Mouse (Mus musculus) neural tube, embryonic 15.5 days (tissue): ENCODE measurements around the gene Gkn3. TPM values are rescaled to one million over a fixed set of nuclear protein-coding genes. Genes with fewer than 3 reads are reported as not detected.

Source experiments
- ATAC-seq: fragments of 200-750 bp; cut with Nextera tagmentation; 2 replicates; pipeline ENCODE4 v1.8.0; 2017; ENCODE audit warnings: mild to moderate bottlenecking, moderate TSS enrichment, moderate library complexity; ENCODE audit not compliant: low FRiP score
- H3K27ac ChIP-seq: fragments of 300-500 bp; sonication (generic); replicated peaks from 2 replicates; pipeline ENCODE4 v1.5.1; 2015; ENCODE audit warnings: mild to moderate bottlenecking, inconsistent platforms
- H3K27me3 ChIP-seq: fragments of 300-500 bp; sonication (generic); replicated peaks from 2 replicates; pipeline ENCODE4 v1.6.1; 2015; ENCODE audit warnings: inconsistent platforms
- H3K36me3 ChIP-seq: fragments of 300-500 bp; sonication (generic); 2 replicates; pipeline ENCODE4 v1.6.1; 2015; ENCODE audit warnings: inconsistent platforms
- H3K4me1 ChIP-seq: fragments of 300-500 bp; sonication (generic); 2 replicates; pipeline ENCODE4 v1.6.1; 2015; ENCODE audit warnings: inconsistent platforms
- H3K4me2 ChIP-seq: fragments of 300-500 bp; sonication (generic); 2 replicates; pipeline ENCODE4 v1.6.1; 2015; ENCODE audit warnings: inconsistent platforms, mild to moderate bottlenecking, moderate library complexity
- H3K4me3 ChIP-seq: fragments of 300-500 bp; sonication (generic); replicated peaks from 2 replicates; pipeline ENCODE4 v1.5.1; 2015; ENCODE audit warnings: mild to moderate bottlenecking, inconsistent platforms
- H3K9ac ChIP-seq: fragments of 300-500 bp; sonication (generic); replicated peaks from 2 replicates; pipeline ENCODE4 v1.6.1; 2015; ENCODE audit warnings: mild to moderate bottlenecking, inconsistent platforms
- H3K9me3 ChIP-seq: fragments of 300-500 bp; sonication (generic); replicated peaks from 2 replicates; pipeline ENCODE4 v1.6.1; 2016; ENCODE audit warnings: inconsistent platforms
- WGBS: fragments of 180-500 bp; shearing (Covaris S2); methylation state at CpG from one replicate; pipeline ENCODE4 v1.1.7; 2015; ENCODE audit warnings: mixed read lengths; 5-methylcytosine and 5-hydroxymethylcytosine counted together
- polyA plus RNA-seq: library from polyadenylated mRNA; unstranded; fragments of >200 nt; fragmentation: Nextera tagmentation; extraction: Ambion mirVana; gene quantifications from 2 replicates; pipeline ENCODE4 v1.2.1, GENCODE M21; 2015

Gkn3 gene
- polyA plus RNA-seq, 1 experiment from 2014 or later = 0.42 TPM

- 1% methylated on average over 5 of the region's 5 CpGs for WGBS
- no peaks in the 10 kb centered on the region for H3K9me3 ChIP-seq
- H3K27me3 ChIP-seq = no peaks in the 10 kb centered on the region
- peak; percentile 31; the same call in 1 of the 2 replicates for ATAC-seq
- no peak overlapping the region for H3K4me2 ChIP-seq
- no peak overlapping the region for H3K4me3 ChIP-seq
- no peaks in the 10 kb centered on the region; the same call in 1 of the 2 replicates for H3K4me1 ChIP-seq
- no peak overlapping the region for H3K27ac ChIP-seq
- H3K9ac ChIP-seq = no peak overlapping the region
- no peaks in the 10 kb centered on the region for H3K36me3 ChIP-seq
Measured at GRCm38 (mm10) chr6:87399137-87399536, 10.4 kb upstream of the Gkn3 start.

- Histone ChIP-seq H3K4me2 (no peak overlapping the region), H3K4me3 (no peak overlapping the region), H3K27ac (no peak overlapping the region), H3K27me3 (no peaks in the 10 kb centered on the region), H3K36me3 (no peaks in the 10 kb centered on the region), H3K9me3 (no peaks in the 10 kb centered on the region), H3K9ac (no peak overlapping the region), H3K4me1 (no peaks in the 10 kb centered on the region; the same call in 1 of the 2 replicates)
- 89% methylated on average over 9 of the region's 9 CpGs for WGBS
- ATAC-seq = no peak
Measured at GRCm38 (mm10) chr6:87394783-87395182, 6.0 kb upstream of the Gkn3 start.

GRCm38 (mm10) chr6:87393466-87394205, 4.9 kb upstream of the Gkn3 start:
- H3K4me3 ChIP-seq = no peak overlapping the region
- H3K27ac ChIP-seq = no peak overlapping the region
- H3K9me3 ChIP-seq = no peaks in the 10 kb centered on the region
- no peaks in the 10 kb centered on the region for H3K4me1 ChIP-seq
- no peaks in the 10 kb centered on the region for H3K36me3 ChIP-seq
- H3K9ac ChIP-seq = no peak overlapping the region
- ATAC-seq = no peak
- H3K27me3 ChIP-seq = no peaks in the 10 kb centered on the region
- no peak overlapping the region for H3K4me2 ChIP-seq
- 80% methylated on average over 8 of the region's 8 CpGs for WGBS

- H3K27ac ChIP-seq = no peak overlapping the region
- H3K4me3 ChIP-seq = no peak overlapping the region
- 51% methylated on average over 5 of the region's 5 CpGs for WGBS
- ATAC-seq = no peak
- H3K9ac ChIP-seq = no peak overlapping the region
- no peaks in the 10 kb centered on the region for H3K27me3 ChIP-seq
- H3K9me3 ChIP-seq = no peaks in the 10 kb centered on the region
- H3K4me1 ChIP-seq = no peaks in the 10 kb centered on the region
- no peaks in the 10 kb centered on the region for H3K36me3 ChIP-seq
- no peak overlapping the region for H3K4me2 ChIP-seq
Measured at GRCm38 (mm10) chr6:87389455-87389989, 787 bp upstream of the Gkn3 start.

GRCm38 (mm10) chr6:87386681-87387080, 2.1 kb downstream of the Gkn3 start:
- 84% methylated on average over 10 of the region's 10 CpGs for WGBS
- H3K4me1 ChIP-seq = peaks cover 5% of the 10 kb centered on the region; the same call in 1 of the 2 replicates
- no peak overlapping the region for H3K9ac ChIP-seq
- H3K36me3 ChIP-seq = no peaks in the 10 kb centered on the region
- H3K27ac ChIP-seq = no peak overlapping the region
- no peaks in the 10 kb centered on the region for H3K27me3 ChIP-seq
- no peaks in the 10 kb centered on the region for H3K9me3 ChIP-seq
- H3K4me3 ChIP-seq = no peak overlapping the region
- no peak for ATAC-seq
- no peak overlapping the region for H3K4me2 ChIP-seq

GRCm38 (mm10) chr6:87386203-87386602, 2.5 kb downstream of the Gkn3 start:
- no peak; the same call in 1 of the 2 replicates for ATAC-seq
- Histone ChIP-seq H3K9me3 (no peaks in the 10 kb centered on the region), H3K4me2 (0 out of 2 replicates have a peak overlapping the region, but pooled peaks have one; percentile 11), H3K27me3 (no peaks in the 10 kb centered on the region), H3K4me3 (no peak overlapping the region), H3K9ac (no peak overlapping the region), H3K27ac (no peak overlapping the region), H3K4me1 (peaks cover 5% of the 10 kb centered on the region; the same call in 1 of the 2 replicates), H3K36me3 (no peaks in the 10 kb centered on the region)
- WGBS = 16% methylated on average over 7 of the region's 7 CpGs

- Histone ChIP-seq H3K4me3 (no peak overlapping the region), H3K4me2 (peak overlapping the region; percentile 67), H3K9ac (no peak overlapping the region), H3K27me3 (no peaks in the 10 kb centered on the region), H3K4me1 (peaks cover 5% of the 10 kb centered on the region; the same call in 1 of the 2 replicates), H3K9me3 (no peaks in the 10 kb centered on the region), H3K36me3 (no peaks in the 10 kb centered on the region), H3K27ac (no peak overlapping the region)
- WGBS = 68% methylated on average over 5 of the region's 6 CpGs
- no peak for ATAC-seq
Measured at GRCm38 (mm10) chr6:87384761-87385160, 4.0 kb downstream of the Gkn3 start.

GRCm38 (mm10) chr6:87383926-87384691, 4.6 kb downstream of the Gkn3 start:
- peaks cover 5% of the 10 kb centered on the region; the same call in 1 of the 2 replicates for H3K4me1 ChIP-seq
- peak overlapping the region; percentile 36 for H3K4me3 ChIP-seq
- H3K9me3 ChIP-seq = no peaks in the 10 kb centered on the region
- H3K27ac ChIP-seq = no peak overlapping the region
- H3K27me3 ChIP-seq = no peaks in the 10 kb centered on the region
- peak overlapping the region; percentile 67 for H3K4me2 ChIP-seq
- peak overlapping the region; percentile 30; the same call in 1 of the 2 replicates for H3K9ac ChIP-seq
- ATAC-seq = peak; percentile 63; the same call in 1 of the 2 replicates
- H3K36me3 ChIP-seq = no peaks in the 10 kb centered on the region
- WGBS = 18% methylated on average over 24 of the region's 24 CpGs

GRCm38 (mm10) chr6:87373057-87373456, 15.7 kb downstream of the Gkn3 start, which contains the start of gene Gkn2:
TSS of gene Gkn2 (plus strand) at chr6:87373357.
- WGBS = 91% methylated on average over 9 of the region's 9 CpGs
- H3K36me3 ChIP-seq = no peaks in the 10 kb centered on the region
- no peak within 1 kb of the TSS for H3K27ac ChIP-seq
- no peak within 1 kb of the TSS for H3K9ac ChIP-seq
- H3K9me3 ChIP-seq = no peaks in the 10 kb centered on the region
- no peaks in the 10 kb centered on the region for H3K27me3 ChIP-seq
- H3K4me2 ChIP-seq = no peak within 1 kb of the TSS
- no peak within 1 kb of the TSS for H3K4me3 ChIP-seq
- ATAC-seq = no peak
- H3K4me1 ChIP-seq = no peaks in the 10 kb centered on the region

- H3K27ac ChIP-seq = no peak overlapping the region
- H3K4me1 ChIP-seq = no peaks in the 10 kb centered on the region
- no peak for ATAC-seq
- H3K9ac ChIP-seq = no peak overlapping the region
- H3K27me3 ChIP-seq = no peaks in the 10 kb centered on the region
- no peak overlapping the region for H3K4me3 ChIP-seq
- H3K9me3 ChIP-seq = no peaks in the 10 kb centered on the region
- H3K36me3 ChIP-seq = no peaks in the 10 kb centered on the region
- no peak overlapping the region for H3K4me2 ChIP-seq
- 89% methylated on average over 5 of the region's 5 CpGs for WGBS
Measured at GRCm38 (mm10) chr6:87369223-87369622, 19.5 kb downstream of the Gkn3 start.

GRCm38 (mm10) chr6:87354441-87354840, 34.3 kb downstream of the Gkn3 start:
- H3K27ac ChIP-seq = no peak overlapping the region
- no peaks in the 10 kb centered on the region for H3K27me3 ChIP-seq
- no peak overlapping the region for H3K9ac ChIP-seq
- no peaks in the 10 kb centered on the region for H3K36me3 ChIP-seq
- H3K4me1 ChIP-seq = no peaks in the 10 kb centered on the region
- H3K9me3 ChIP-seq = no peaks in the 10 kb centered on the region
- no peak overlapping the region for H3K4me3 ChIP-seq
- H3K4me2 ChIP-seq = no peak overlapping the region
- no peak for ATAC-seq
- WGBS = 55% methylated on average over 5 of the region's 5 CpGs
